In genomic region chr16:97402213-97402785, GRCm38 (mm10) we compare ENCODE assay signal across 25 mouse cellular contexts. TPM values are rescaled to one million over a fixed set of nuclear protein-coding genes. Genes with fewer than 3 reads are reported as not detected.
DNase-seq lines count a peak whose midpoint lies in the region; ATAC-seq and TF ChIP-seq lines count a peak whose summit lies in the region.
"Had no signal": no experiment of that assay in that cellular context is flagged by ENCODE, and none has a peak within 500 bp of the region (broad histone marks: within the 10 kb centered on the region; RNA-seq: fewer than 3 reads in every experiment).

No protein-coding gene starts in this region.

- no peak overlapping the region for H3K9ac ChIP-seq in midbrain, embryonic 15.5 days
- H3K9ac ChIP-seq in midbrain, embryonic 16.5 days (ENCODE audit: low read depth, low read length): no peak overlapping the region
- no peak overlapping the region for H3K9ac ChIP-seq in stomach, postnatal 0 days (ENCODE audit: low read length)
- H3K9ac ChIP-seq: heart, embryonic 12.5 days; kidney, embryonic 15.5 days; limb, embryonic 13.5 days; liver, embryonic 13.5 days; midbrain, embryonic 13.5 days; neural tube, embryonic 15.5 days had no signal

- peak; percentile 53 for DNase-seq in induced T-regulatory cell, adult 2 months (ENCODE audit: low read depth)
- peak; percentile 57 for DNase-seq in stomach, postnatal 0 days (ENCODE audit: low spot score)
- DNase-seq in layer of hippocampus, postnatal 25 days (ENCODE audit: extremely low spot score in 1 of 2, low spot score in 1 of 2): no peak
- no peak for DNase-seq in thymus, postnatal 36 days
- DNase-seq: adrenal gland, postnatal 10 days; cerebellum, adult 8-10 months; cerebellum, postnatal 36 days; gastrocnemius, postnatal 14 days; heart, postnatal 10 days; kidney, adult 11 months; kidney, postnatal 36 days; liver, embryonic 13.5 days; lung, adult 2 months; right cerebral cortex, postnatal 14 days had no signal

- no peak overlapping the region for H3K4me2 ChIP-seq in midbrain, embryonic 15.5 days
- H3K4me2 ChIP-seq in midbrain, embryonic 16.5 days (ENCODE audit: low read length): no peak overlapping the region
- no peak overlapping the region for H3K4me2 ChIP-seq in stomach, postnatal 0 days (replicated peaks; ENCODE audit: low read depth)
- H3K4me2 ChIP-seq: heart, embryonic 12.5 days; kidney, embryonic 15.5 days; limb, embryonic 13.5 days; liver, embryonic 13.5 days; midbrain, embryonic 13.5 days; neural tube, embryonic 15.5 days had no signal

- TF ChIP-seq CTCF in stomach, postnatal 0 days (IDR thresholded peaks at IDR 0.05; ENCODE audit: low read depth): no peak

- TF ChIP-seq EP300 in stomach, postnatal 0 days (optimal IDR thresholded peaks at IDR 0.05): no peak

- no peak overlapping the region for H3K27ac ChIP-seq in midbrain, embryonic 15.5 days
- no peak overlapping the region for H3K27ac ChIP-seq in midbrain, embryonic 16.5 days (ENCODE audit: low read length)
- H3K27ac ChIP-seq in stomach, postnatal 0 days (replicated peaks): peak overlapping the region; percentile 85
- H3K27ac ChIP-seq: hindbrain, postnatal 0 days; kidney, embryonic 15.5 days; limb, embryonic 13.5 days; liver, embryonic 13.5 days; midbrain, embryonic 13.5 days; neural tube, embryonic 15.5 days had no signal

- H3K4me3 ChIP-seq in midbrain, embryonic 15.5 days: no peak overlapping the region
- H3K4me3 ChIP-seq in midbrain, embryonic 16.5 days (ENCODE audit: low read depth, low read length): no peak overlapping the region
- H3K4me3 ChIP-seq in stomach, postnatal 0 days (ENCODE audit: low read depth, low read length): no peak overlapping the region
- H3K4me3 ChIP-seq: heart, embryonic 12.5 days; kidney, embryonic 15.5 days; limb, embryonic 13.5 days; liver, embryonic 13.5 days; midbrain, embryonic 13.5 days; neural tube, embryonic 15.5 days had no signal

- 33% methylated on average over 4 of the region's 4 CpGs for WGBS in midbrain, embryonic 15.5 days
- 43% methylated on average over 4 of the region's 4 CpGs for WGBS in midbrain, embryonic 16.5 days
- 40% methylated on average over 4 of the region's 4 CpGs for WGBS in stomach, postnatal 0 days

- H3K4me1 ChIP-seq in midbrain, embryonic 15.5 days: no peaks in the 10 kb centered on the region
- peaks cover 4% of the 10 kb centered on the region; the same call in 1 of the 2 replicates for H3K4me1 ChIP-seq in midbrain, embryonic 16.5 days (ENCODE audit: control insufficient read depth, insufficient read depth, low read length)
- no peaks in the 10 kb centered on the region for H3K4me1 ChIP-seq in stomach, postnatal 0 days (replicated peaks; ENCODE audit: control insufficient read depth, insufficient read depth)
- H3K4me1 ChIP-seq: kidney, embryonic 15.5 days; limb, embryonic 13.5 days; liver, embryonic 13.5 days; midbrain, embryonic 13.5 days; neural tube, embryonic 15.5 days had no signal

- H3K27me3 ChIP-seq in midbrain, embryonic 15.5 days (replicated peaks): no peaks in the 10 kb centered on the region
- H3K27me3 ChIP-seq in midbrain, embryonic 16.5 days (ENCODE audit: control insufficient read depth, insufficient read depth, low read depth, low read length): no peaks in the 10 kb centered on the region
- no peaks in the 10 kb centered on the region for H3K27me3 ChIP-seq in stomach, postnatal 0 days (ENCODE audit: control insufficient read depth, insufficient read depth, low read length)
- H3K27me3 ChIP-seq: heart, embryonic 12.5 days; kidney, embryonic 15.5 days; limb, embryonic 13.5 days; liver, embryonic 13.5 days; midbrain, embryonic 13.5 days had no signal

- no peaks in the 10 kb centered on the region for H3K36me3 ChIP-seq in midbrain, embryonic 15.5 days (replicated peaks)
- no peaks in the 10 kb centered on the region for H3K36me3 ChIP-seq in midbrain, embryonic 16.5 days (ENCODE audit: control insufficient read depth, insufficient read depth, low read length)
- no peaks in the 10 kb centered on the region for H3K36me3 ChIP-seq in stomach, postnatal 0 days (ENCODE audit: control insufficient read depth, insufficient read depth, low read length)
- H3K36me3 ChIP-seq: heart, embryonic 12.5 days; kidney, embryonic 15.5 days; limb, embryonic 13.5 days; liver, embryonic 13.5 days; midbrain, embryonic 13.5 days; neural tube, embryonic 15.5 days had no signal

- no peaks in the 10 kb centered on the region for H3K9me3 ChIP-seq in midbrain, embryonic 15.5 days
- no peaks in the 10 kb centered on the region for H3K9me3 ChIP-seq in midbrain, embryonic 16.5 days (replicated peaks; ENCODE audit: control insufficient read depth, low read length, poor library complexity, severe bottlenecking)
- no peaks in the 10 kb centered on the region for H3K9me3 ChIP-seq in stomach, postnatal 0 days (ENCODE audit: control insufficient read depth, low read length)
- H3K9me3 ChIP-seq: heart, embryonic 12.5 days; kidney, embryonic 15.5 days; limb, embryonic 13.5 days; liver, embryonic 13.5 days; midbrain, embryonic 13.5 days; neural tube, embryonic 15.5 days had no signal

- peak; percentile 73; the same call in 1 of the 2 replicates for ATAC-seq in midbrain, embryonic 15.5 days (replicated peaks)
- ATAC-seq in midbrain, embryonic 16.5 days: no peak
- ATAC-seq in CD4-positive, CD25-positive, alpha-beta regulatory T cell, adult 4 months: peak; percentile 68
- peak; percentile 79 for ATAC-seq in stomach, postnatal 0 days (ENCODE audit: low FRiP score, low TSS enrichment)
- ATAC-seq: hindbrain, postnatal 0 days; midbrain, embryonic 13.5 days had no signal

RNA-seq across cellular contexts. Expression of gene Bace2, which starts 45.8 kb away (rescaled TPM):
- 4.2 and 5.5 TPM in 2 replicates for polyA plus RNA-seq in midbrain, embryonic 15.5 days (2015; fragmentation: Nextera tagmentation; extraction: Ambion mirVana)
- 2.8 and 3.5 TPM in 2 replicates for polyA plus RNA-seq in midbrain, embryonic 16.5 days (2015; fragmentation: Nextera tagmentation; extraction: Ambion mirVana)
- polyA plus RNA-seq in CD4-positive, CD25-positive, alpha-beta regulatory T cell, adult 4 months (2017; shearing (Covaris generic)): 1 to 10 TPM in 1 of 2 experiments, under 1 TPM in 1; 0.10 to 2.0 TPM
- 205 and 216 TPM in 2 replicates for polyA plus RNA-seq in stomach, postnatal 0 days (2015; fragmentation: Nextera tagmentation; extraction: Ambion mirVana)
- total RNA-seq in layer of hippocampus, postnatal 25 days (2021): 1 to 10 TPM; 3.2 to 4.0 TPM
- total RNA-seq: megakaryocyte, adult 5-6 weeks; MEL had no signal

Comparison
In these comparisons a context has a peak if more than half of its experiments do, and no peak if none do; other contexts are left out.
1. DNase-seq: peak in induced T-regulatory cell, adult 2 months (single experiment) and stomach, postnatal 0 days (single experiment); none in layer of hippocampus, postnatal 25 days (0 of 2) and thymus, postnatal 36 days (0 of 2).
2. RNA of gene Bace2, which starts 45.8 kb away (polyA plus RNA-seq): 205 to 216 TPM in stomach, postnatal 0 days; 4.2 to 5.5 TPM in midbrain, embryonic 15.5 days, 2.8 to 3.5 TPM in midbrain, embryonic 16.5 days and 0.10 to 2.0 TPM in CD4-positive, CD25-positive, alpha-beta regulatory T cell, adult 4 months; every median in the first group is over 10 times any median in the second.